Mouse (Mus musculus): ENCODE measurements around the gene Gatad2a. TPM values are rescaled to one million over a fixed set of nuclear protein-coding genes. Genes with fewer than 3 reads are reported as not detected.
"Not testable (repeated sequence)": the region's sequence is repeated elsewhere in the genome, so short reads cannot be mapped to it uniquely, and the experiment has no call there.

Gatad2a gene
- total RNA-seq, 2 experiments from 2014 or later, result 68.7 to 75.4 TPM

- no peak for ATAC-seq (replicated peaks; ENCODE audit: low FRiP score, low TSS enrichment, poor library complexity, severe bottlenecking)
These were observed 2.5 kb upstream of the Gatad2a start for GRCm38 (mm10) chr8:69998706-69999105.

DNA sequence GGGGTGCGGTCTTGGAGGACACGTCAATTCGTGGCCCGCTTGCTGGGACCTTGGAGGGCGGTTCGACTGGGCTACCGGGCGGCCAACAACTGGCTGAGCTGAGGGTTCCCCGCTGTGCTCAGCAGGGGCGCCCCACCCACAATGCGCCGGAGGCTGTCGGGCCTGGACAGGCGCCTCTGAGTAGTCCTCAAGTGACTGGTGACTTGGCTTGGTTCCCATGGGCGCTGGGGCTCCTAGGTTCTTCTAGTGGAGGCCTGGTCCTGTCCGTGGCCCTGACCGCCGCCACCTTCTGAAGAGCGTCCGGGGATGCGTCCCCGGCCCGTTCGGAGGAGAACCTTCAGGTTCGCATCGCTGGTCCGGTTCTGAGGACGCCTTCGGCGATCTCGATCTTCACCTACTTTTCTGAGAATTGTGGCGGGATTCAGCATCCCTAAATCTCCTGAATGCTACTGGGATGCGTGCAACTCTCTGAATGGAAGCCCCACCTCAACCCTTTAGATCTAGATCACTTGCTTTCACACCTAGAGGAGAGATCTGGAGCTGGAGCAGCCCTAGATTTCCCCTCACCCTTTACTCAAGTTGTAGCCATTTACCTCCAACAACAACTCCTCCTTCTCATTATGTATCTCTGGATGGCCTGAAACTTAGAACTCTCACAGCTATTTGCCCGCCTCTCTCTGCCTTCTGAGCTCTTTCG is 553 bp upstream of the Gatad2a start:
- no peak; the same call in 1 of the 2 replicates for ATAC-seq (replicated peaks; ENCODE audit: low FRiP score, low TSS enrichment, poor library complexity, severe bottlenecking)

GRCm38 (mm10) chr8:69995422-69995775 is 785 bp downstream of the Gatad2a start:
- ATAC-seq (replicated peaks; ENCODE audit: low FRiP score, low TSS enrichment, poor library complexity, severe bottlenecking), result no peak

DNA sequence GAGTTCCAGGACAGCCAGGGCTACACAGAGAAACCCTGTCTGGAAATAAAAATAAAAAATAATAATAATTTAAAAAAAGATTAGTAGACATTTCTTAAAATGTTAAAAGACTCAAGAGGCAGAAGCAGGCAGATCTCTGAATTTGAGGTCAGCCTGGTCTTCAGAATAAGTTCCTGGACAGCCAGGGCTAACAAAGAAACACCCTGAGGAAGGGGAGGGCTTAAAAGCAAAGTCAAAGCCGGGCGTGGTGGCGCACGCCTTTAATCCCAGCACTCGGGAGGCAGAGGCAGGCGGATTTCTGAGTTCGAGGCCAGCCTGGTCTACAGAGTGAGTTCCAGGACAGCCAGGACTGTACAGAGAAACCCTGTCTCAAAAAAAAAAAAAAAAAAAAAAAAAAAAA is 7.2 kb downstream of the Gatad2a start:
- ATAC-seq (replicated peaks; ENCODE audit: low FRiP score, low TSS enrichment, poor library complexity, severe bottlenecking), result not testable (repeated sequence)

GRCm38 (mm10) chr8:69987744-69988143 is 8.4 kb downstream of the Gatad2a start:
- ATAC-seq (replicated peaks; ENCODE audit: low FRiP score, low TSS enrichment, poor library complexity, severe bottlenecking), result no peak

- no peak for ATAC-seq (replicated peaks; ENCODE audit: low FRiP score, low TSS enrichment, poor library complexity, severe bottlenecking)
These were observed 11.2 kb downstream of the Gatad2a start for GRCm38 (mm10) chr8:69984876-69985553.

- no peak for ATAC-seq (replicated peaks; ENCODE audit: low FRiP score, low TSS enrichment, poor library complexity, severe bottlenecking)
These were observed 17.7 kb downstream of the Gatad2a start for GRCm38 (mm10) chr8:69978456-69978855.

DNA sequence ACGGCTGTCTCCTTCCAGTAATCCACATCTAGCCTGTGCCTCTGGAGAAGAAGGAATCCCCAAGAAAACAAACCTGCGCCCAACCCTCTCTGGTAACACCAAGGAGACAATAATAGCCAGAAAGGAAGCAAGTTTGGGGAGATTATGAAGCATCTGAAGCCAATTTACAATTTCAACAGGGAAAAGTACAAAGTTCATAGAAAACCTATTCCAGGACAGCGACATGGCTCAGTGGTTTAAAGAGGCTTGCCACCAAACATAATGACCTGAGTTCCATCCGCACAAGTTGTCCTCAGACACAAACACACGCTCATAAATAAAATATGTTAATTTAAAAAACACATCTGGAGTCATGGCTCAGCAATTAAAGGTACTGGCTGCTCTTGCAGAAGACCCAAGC is 21.4 kb downstream of the Gatad2a start:
- no peak for ATAC-seq (replicated peaks; ENCODE audit: low FRiP score, low TSS enrichment, poor library complexity, severe bottlenecking)

DNA sequence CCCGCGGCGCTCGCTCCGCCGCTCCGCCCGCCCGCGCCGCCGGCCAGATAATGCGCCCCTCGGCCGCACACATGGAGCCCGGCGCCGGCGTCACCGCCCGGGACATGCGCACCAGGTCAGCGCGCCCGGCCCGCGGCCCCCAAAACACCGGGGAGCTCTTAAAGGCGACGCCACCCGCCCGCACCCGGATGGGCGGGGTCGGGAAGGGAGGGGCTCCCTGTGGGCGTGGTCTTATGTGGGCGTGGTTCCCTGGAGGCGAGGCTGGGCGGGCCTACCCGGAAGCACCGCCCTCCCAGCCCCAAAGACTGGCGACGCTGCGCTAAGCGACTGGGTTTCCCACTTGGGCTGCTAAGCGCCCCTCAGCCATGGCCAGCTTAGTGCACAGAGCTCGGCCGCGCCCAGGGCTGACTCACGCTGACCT is 22.0 kb downstream of the Gatad2a start:
- peak; percentile 94 for ATAC-seq (replicated peaks; ENCODE audit: low FRiP score, low TSS enrichment, poor library complexity, severe bottlenecking)

- no peak for ATAC-seq (replicated peaks; ENCODE audit: low FRiP score, low TSS enrichment, poor library complexity, severe bottlenecking)
These were observed 22.6 kb downstream of the Gatad2a start for GRCm38 (mm10) chr8:69973442-69974161.

GRCm38 (mm10) chr8:69973063-69973441 is 23.1 kb downstream of the Gatad2a start:
- ATAC-seq (replicated peaks; ENCODE audit: low FRiP score, low TSS enrichment, poor library complexity, severe bottlenecking), result no peak

DNA sequence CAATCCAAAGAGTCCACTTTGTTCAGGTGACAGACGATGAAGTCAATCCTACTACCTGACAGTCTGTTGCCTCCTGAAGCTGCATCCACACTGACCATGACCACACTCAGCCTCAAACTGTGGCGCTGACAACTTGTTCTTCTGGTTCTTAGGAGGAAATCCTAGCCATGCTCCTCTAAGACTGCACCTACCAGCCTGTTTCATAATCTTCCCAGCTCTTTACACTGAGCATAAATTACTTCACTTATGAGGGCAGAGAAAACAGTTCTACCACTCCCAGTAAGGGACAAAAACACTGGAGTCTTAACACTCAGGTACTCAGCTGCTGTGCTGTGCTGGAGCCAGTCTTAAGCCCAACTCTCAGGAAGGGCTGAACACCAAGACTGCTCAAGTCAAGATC is 25.3 kb downstream of the Gatad2a start:
- no peak for ATAC-seq (replicated peaks; ENCODE audit: low FRiP score, low TSS enrichment, poor library complexity, severe bottlenecking)

DNA sequence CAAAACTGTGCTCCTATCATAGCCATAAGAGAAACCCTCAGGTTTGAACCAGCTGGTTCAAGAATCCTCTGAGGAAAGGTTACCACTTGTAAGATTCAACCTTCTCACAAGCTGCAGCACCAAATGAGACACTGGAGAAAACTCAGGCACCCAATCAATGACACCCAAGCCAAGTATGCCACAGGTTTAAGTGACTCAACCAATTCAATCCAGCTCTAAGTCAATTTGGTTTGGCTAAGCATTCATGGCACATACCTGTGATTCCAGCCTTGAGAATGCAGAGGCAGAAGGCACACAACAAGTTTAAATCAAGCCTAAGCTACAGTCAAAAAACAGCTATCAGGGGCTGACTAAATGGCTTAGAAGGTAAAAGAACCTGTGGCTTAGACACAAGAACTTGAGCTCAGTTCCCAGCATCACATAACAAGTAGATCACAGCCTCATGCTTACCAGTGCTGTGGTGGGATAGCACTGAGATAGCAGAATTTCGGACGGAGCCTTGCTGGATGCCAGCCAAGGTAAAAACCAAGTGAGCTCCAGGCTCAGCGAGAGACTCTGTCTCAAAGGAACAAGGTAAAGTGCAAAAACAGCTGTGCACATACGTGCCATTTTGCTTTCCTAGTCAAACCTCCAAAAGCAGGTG is 28.8 kb downstream of the Gatad2a start:
- ATAC-seq (replicated peaks; ENCODE audit: low FRiP score, low TSS enrichment, poor library complexity, severe bottlenecking), result peak; percentile 61; the same call in 1 of the 2 replicates

GRCm38 (mm10) chr8:69959241-69959640 is 36.9 kb downstream of the Gatad2a start:
- no peak for ATAC-seq (replicated peaks; ENCODE audit: low FRiP score, low TSS enrichment, poor library complexity, severe bottlenecking)

- no peak for ATAC-seq (replicated peaks; ENCODE audit: low FRiP score, low TSS enrichment, poor library complexity, severe bottlenecking)
These were observed 38.3 kb downstream of the Gatad2a start for GRCm38 (mm10) chr8:69957879-69958278.

GRCm38 (mm10) chr8:69957419-69957818 is 38.8 kb downstream of the Gatad2a start:
- ATAC-seq (replicated peaks; ENCODE audit: low FRiP score, low TSS enrichment, poor library complexity, severe bottlenecking), result no peak

DNA sequence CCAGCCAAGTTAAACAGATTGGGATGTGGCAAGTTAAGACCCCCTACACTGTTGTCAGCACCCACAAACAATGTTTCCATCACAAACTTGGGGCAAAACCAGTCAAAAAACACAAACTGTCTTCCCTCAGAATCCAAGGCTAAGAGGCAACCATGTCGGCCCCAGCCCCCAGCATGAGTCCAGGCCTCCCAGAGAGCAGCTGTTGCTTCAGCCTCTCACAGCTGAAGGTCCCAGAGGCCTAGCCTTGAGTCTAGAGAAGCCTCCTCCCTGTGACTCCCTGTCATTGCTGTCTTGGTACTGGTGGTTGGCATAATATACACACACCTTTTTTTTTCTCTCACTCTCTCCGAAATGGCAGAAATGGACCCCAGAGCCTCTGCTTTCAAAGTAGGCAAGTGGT is 39.5 kb downstream of the Gatad2a start:
- no peak for ATAC-seq (replicated peaks; ENCODE audit: low FRiP score, low TSS enrichment, poor library complexity, severe bottlenecking)

GRCm38 (mm10) chr8:69954642-69955041 is 41.5 kb downstream of the Gatad2a start:
- no peak for ATAC-seq (replicated peaks; ENCODE audit: low FRiP score, low TSS enrichment, poor library complexity, severe bottlenecking)

DNA sequence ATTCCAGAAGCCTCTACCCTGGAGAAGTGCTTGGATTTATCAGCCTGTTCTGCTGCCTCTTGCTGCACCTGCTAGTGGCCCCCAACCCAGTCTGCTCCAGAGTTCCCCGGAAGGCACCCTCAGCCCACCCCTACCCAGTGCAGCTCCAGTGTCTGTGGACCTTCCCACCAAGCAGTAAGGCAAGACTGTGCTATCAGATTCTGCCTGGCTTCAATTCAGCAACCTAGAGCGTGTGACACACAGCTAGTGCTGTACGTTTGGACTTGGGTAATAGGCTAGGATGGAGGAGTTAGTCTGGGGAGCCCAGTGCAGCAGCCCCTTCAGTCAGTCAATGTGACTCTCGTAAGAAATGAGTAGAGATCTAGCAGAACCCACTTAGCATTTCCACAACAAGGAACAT is 42.0 kb downstream of the Gatad2a start:
- no peak for ATAC-seq (replicated peaks; ENCODE audit: low FRiP score, low TSS enrichment, poor library complexity, severe bottlenecking)

GRCm38 (mm10) chr8:69950300-69950699 is 45.9 kb downstream of the Gatad2a start:
- no peak for ATAC-seq (replicated peaks; ENCODE audit: low FRiP score, low TSS enrichment, poor library complexity, severe bottlenecking)

Data from megakaryocyte-erythroid progenitor cell, adult 5-6 weeks (primary cell).